Mouse (Mus musculus) duodenum, adult 2 months (tissue): Measurements from ENCODE around the gene Gm13275. TPM values are rescaled to one million over a fixed set of nuclear protein-coding genes. Genes with fewer than 3 reads are reported as not detected.

ENCODE experiments used
- polyA plus RNA-seq: library from polyadenylated mRNA; depleted of rRNA; stranded (reverse); fragments of >200 nt; gene quantifications from 2 replicates; pipeline ENCODE4 v1.2.3, GENCODE M21; 2012; ENCODE audit warnings: low replicate concordance; rRNA removed

Gm13275 gene
- polyA plus RNA-seq, result not detected in 2 replicates

GRCm38 (mm10) chr4:88793936-88794675 is at the start of gene Gm13275:
TSS of gene Gm13275 (plus strand) at chr4:88794487.

GRCm38 (mm10) chr4:88754818-88755340 is 39.4 kb upstream of the Gm13275 start, which contains the start of gene Gm13271:
TSS of gene Gm13271 (plus strand) at chr4:88754868.

GRCm38 (mm10) chr4:88759610-88760268 is 34.5 kb upstream of the Gm13275 start, which contains the start of gene Gm13283:
TSS of gene Gm13283 (plus strand) at chr4:88760119.

GRCm38 (mm10) chr4:88773534-88773933 is 20.8 kb upstream of the Gm13275 start, which contains the start of gene Gm13290:
TSS of gene Gm13290 (plus strand) at chr4:88773834.

GRCm38 (mm10) chr4:88776622-88777021 is 17.7 kb upstream of the Gm13275 start, which contains the start of gene Gm13289:
TSS of gene Gm13289 (plus strand) at chr4:88776922.

GRCm38 (mm10) chr4:88779550-88779949 is 14.7 kb upstream of the Gm13275 start, which contains the start of gene Gm13272:
TSS of gene Gm13272 (plus strand) at chr4:88779850.

GRCm38 (mm10) chr4:88781831-88782230 is 12.5 kb upstream of the Gm13275 start, which contains the start of gene Ifnz:
TSS of gene Ifnz (plus strand) at chr4:88782131.

GRCm38 (mm10) chr4:88785409-88785808 is 8.9 kb upstream of the Gm13275 start, which contains the start of gene Gm13276:
TSS of gene Gm13276 (plus strand) at chr4:88785709.

GRCm38 (mm10) chr4:88788402-88788801 is 5.9 kb upstream of the Gm13275 start, which contains the start of gene Gm13277:
TSS of gene Gm13277 (plus strand) at chr4:88788632.

GRCm38 (mm10) chr4:88791250-88791649 is 3.0 kb upstream of the Gm13275 start, which contains the start of gene Gm13278:
TSS of gene Gm13278 (plus strand) at chr4:88791550.

GRCm38 (mm10) chr4:88797097-88797496 is 2.8 kb downstream of the Gm13275 start, which contains the start of gene Gm13279:
TSS of gene Gm13279 (plus strand) at chr4:88797397.

GRCm38 (mm10) chr4:88799365-88799764 is 5.1 kb downstream of the Gm13275 start, which contains the start of gene Gm13285:
TSS of gene Gm13285 (plus strand) at chr4:88799665.

GRCm38 (mm10) chr4:88802954-88803353 is 8.7 kb downstream of the Gm13275 start, which contains the start of gene Gm13287:
TSS of gene Gm13287 (plus strand) at chr4:88803254.

GRCm38 (mm10) chr4:88805231-88805630 is 10.9 kb downstream of the Gm13275 start, which contains the start of gene Gm13288:
TSS of gene Gm13288 (plus strand) at chr4:88805531.

GRCm38 (mm10) chr4:88815928-88816327 is 21.6 kb downstream of the Gm13275 start, which contains the start of gene Ifna7:
TSS of gene Ifna7 (plus strand) at chr4:88816228.

GRCm38 (mm10) chr4:88819659-88820058 is 25.4 kb downstream of the Gm13275 start, which contains the start of gene Ifna11:
TSS of gene Ifna11 (plus strand) at chr4:88819959.

GRCm38 (mm10) chr4:88827116-88827515 is 32.8 kb downstream of the Gm13275 start, which contains the start of gene Ifna6:
TSS of gene Ifna6 (plus strand) at chr4:88827416.

GRCm38 (mm10) chr4:88835225-88835624 is 40.9 kb downstream of the Gm13275 start, which contains the start of gene Ifna5:
TSS of gene Ifna5 (plus strand) at chr4:88835525.

GRCm38 (mm10) chr4:88841438-88841911 is 47.2 kb downstream of the Gm13275 start, which contains the start of gene Ifna4:
TSS of gene Ifna4 (plus strand) at chr4:88841861.

